ENCODE assay signal across 10 mouse cellular contexts in the genomic region with DNA sequence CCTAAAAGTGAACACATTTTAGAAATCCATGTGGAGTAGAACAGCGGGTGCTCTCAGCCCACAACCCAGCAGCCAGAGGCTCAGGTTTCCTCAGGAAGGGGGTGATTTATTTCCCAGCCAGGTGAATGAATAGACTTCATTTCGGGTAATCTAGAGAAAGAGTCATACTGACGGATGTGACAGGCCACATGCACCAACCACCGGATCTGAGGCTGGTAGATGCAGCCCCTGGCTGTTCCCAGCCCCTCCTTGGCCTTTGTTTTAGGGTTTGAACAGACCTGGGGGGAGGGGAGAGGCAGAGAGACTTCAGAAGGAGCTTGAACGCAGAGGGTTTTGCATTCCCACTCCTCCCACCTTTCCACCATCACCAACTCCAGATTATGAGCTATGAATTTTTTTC. TPM values are rescaled to one million over a fixed set of nuclear protein-coding genes. Genes with fewer than 3 reads are reported as not detected.
A peak's percentile ranks its signal among the peaks of the same experiment; 100 is the strongest.
DNase-seq lines count a peak whose midpoint lies in the region; ATAC-seq and TF ChIP-seq lines count a peak whose summit lies in the region.
"Had no signal": no experiment of that assay in that cellular context is flagged by ENCODE, and none has a peak within 500 bp of the region (broad histone marks: within the 10 kb centered on the region; RNA-seq: fewer than 3 reads in every experiment).

No protein-coding gene starts in this region.

- H3K27me3 ChIP-seq in kidney, embryonic 16.5 days (ENCODE audit: insufficient read depth, low read length): no peaks in the 10 kb centered on the region
- H3K27me3 ChIP-seq in forebrain, embryonic 15.5 days: no peaks in the 10 kb centered on the region
- H3K27me3 ChIP-seq in midbrain, embryonic 13.5 days: no peaks in the 10 kb centered on the region
- H3K27me3 ChIP-seq: heart, embryonic 12.5 days had no signal

- peaks cover 36% of the 10 kb centered on the region for H3K36me3 ChIP-seq in kidney, embryonic 16.5 days (ENCODE audit: insufficient read depth, low read length)
- H3K36me3 ChIP-seq in forebrain, embryonic 15.5 days: peaks cover 31% of the 10 kb centered on the region
- H3K36me3 ChIP-seq in midbrain, embryonic 13.5 days: peaks cover 44% of the 10 kb centered on the region

- no peak for TF ChIP-seq POLR2A in brain, embryonic 14.5 days (IDR thresholded peaks at IDR 0.05; ENCODE audit: borderline replicate concordance, extremely low read depth, insufficient read depth, insufficient read length, poor library complexity, severe bottlenecking)

- H3K9ac ChIP-seq in kidney, embryonic 16.5 days (replicated peaks; ENCODE audit: low read length): 0 out of 2 replicates have a peak overlapping the region, but pooled peaks have one; percentile 0
- no peak overlapping the region for H3K9ac ChIP-seq in forebrain, embryonic 15.5 days (replicated peaks)
- H3K9ac ChIP-seq in midbrain, embryonic 13.5 days (replicated peaks): peak overlapping the region; percentile 32; the same call in 1 of the 2 replicates
- H3K9ac ChIP-seq: heart, embryonic 12.5 days had no signal

- H3K4me2 ChIP-seq in kidney, embryonic 16.5 days (replicated peaks; ENCODE audit: low read depth, low read length): no peak overlapping the region
- no peak overlapping the region for H3K4me2 ChIP-seq in forebrain, embryonic 15.5 days (replicated peaks)
- no peak overlapping the region for H3K4me2 ChIP-seq in midbrain, embryonic 13.5 days (replicated peaks)
- H3K4me2 ChIP-seq: heart, embryonic 12.5 days had no signal

- 17% methylated on average over 5 of the region's 5 CpGs for WGBS in kidney, embryonic 16.5 days
- 10% methylated on average over 5 of the region's 5 CpGs for whole genome bisulfite sequencing in forebrain, embryonic 15.5 days
- 15% methylated on average over 5 of the region's 5 CpGs for WGBS in midbrain, embryonic 13.5 days

- ATAC-seq in kidney, embryonic 16.5 days (ENCODE audit: low FRiP score, low TSS enrichment): peak; percentile 13; the same call in 1 of the 2 replicates
- no peak for ATAC-seq in forebrain, embryonic 15.5 days (replicated peaks)
- no peak for ATAC-seq in midbrain, embryonic 13.5 days

- H3K4me1 ChIP-seq in kidney, embryonic 16.5 days (ENCODE audit: insufficient read depth, low read length): peaks cover 63% of the 10 kb centered on the region
- peaks cover 55% of the 10 kb centered on the region for H3K4me1 ChIP-seq in forebrain, embryonic 15.5 days
- H3K4me1 ChIP-seq in midbrain, embryonic 13.5 days (replicated peaks): peaks cover 60% of the 10 kb centered on the region

- TF ChIP-seq CTCF in brain, embryonic 14.5 days (IDR thresholded peaks at IDR 0.05; ENCODE audit: borderline replicate concordance, extremely low read depth, insufficient read depth, insufficient read length): no peak

- H3K27ac ChIP-seq in kidney, embryonic 16.5 days (ENCODE audit: low read length): peak overlapping the region; percentile 69
- 0 out of 2 replicates have a peak overlapping the region, but pooled peaks have one; percentile 96 for H3K27ac ChIP-seq in forebrain, embryonic 15.5 days (replicated peaks)
- peak overlapping the region; percentile 99 for H3K27ac ChIP-seq in midbrain, embryonic 13.5 days

- no peak for DNase-seq in kidney, postnatal 36 days
- DNase-seq in brain, embryonic 14.5 days (ENCODE audit: low read depth): peak; percentile 27
- DNase-seq in B cell, adult 2 months: no peak
- no peak for DNase-seq in left cerebral cortex, postnatal 14 days (ENCODE audit: low spot score in 2 of 2)
- no peak for DNase-seq in lung, adult 18-20 months

- no peak overlapping the region for H3K4me3 ChIP-seq in kidney, embryonic 16.5 days (ENCODE audit: low read length)
- no peak overlapping the region for H3K4me3 ChIP-seq in forebrain, embryonic 15.5 days
- H3K4me3 ChIP-seq in midbrain, embryonic 13.5 days (replicated peaks): no peak overlapping the region
- H3K4me3 ChIP-seq: heart, embryonic 12.5 days had no signal

- H3K9me3 ChIP-seq in kidney, embryonic 16.5 days (ENCODE audit: low read length): no peaks in the 10 kb centered on the region
- H3K9me3 ChIP-seq in forebrain, embryonic 15.5 days: no peaks in the 10 kb centered on the region
- H3K9me3 ChIP-seq in midbrain, embryonic 13.5 days: no peaks in the 10 kb centered on the region

- intact Hi-C loops in left cerebral cortex, postnatal 14 days (cut with DNase I): no loop called here

RNA-seq across cellular contexts. Expression of a gene that starts 14.6 kb away (rescaled TPM):
- 0.30 and 0.67 TPM in 2 replicates for polyA plus RNA-seq in kidney, embryonic 16.5 days (2015; fragmentation: Nextera tagmentation; extraction: Ambion mirVana)
- 0.30 and 0.33 TPM in 2 replicates for polyA plus RNA-seq in brain, embryonic 14.5 days (2012; rRNA removed)
- 0.28 and 0.37 TPM in 2 replicates for polyA plus RNA-seq in forebrain, embryonic 15.5 days (2015; fragmentation: Nextera tagmentation; extraction: Ambion mirVana)
- 0.18 and 0.94 TPM in 2 replicates for polyA plus RNA-seq in midbrain, embryonic 13.5 days (2015; fragmentation: Nextera tagmentation; extraction: Ambion mirVana)
- 1 to 10 TPM; 1.0 to 1.1 TPM for total RNA-seq in left cerebral cortex, postnatal 14 days (2021)
- total RNA-seq: adrenal gland, postnatal 4 days had no signal

RNA-seq across cellular contexts. Expression of a gene that starts 23.3 kb away (rescaled TPM):
- polyA plus RNA-seq in kidney, embryonic 16.5 days (2015; fragmentation: Nextera tagmentation; extraction: Ambion mirVana): 324 and 333 TPM in 2 replicates
- 165 and 192 TPM in 2 replicates for polyA plus RNA-seq in brain, embryonic 14.5 days (2012; rRNA removed)
- 215 and 220 TPM in 2 replicates for polyA plus RNA-seq in forebrain, embryonic 15.5 days (2015; fragmentation: Nextera tagmentation; extraction: Ambion mirVana)
- polyA plus RNA-seq in midbrain, embryonic 13.5 days (2015; fragmentation: Nextera tagmentation; extraction: Ambion mirVana): 218 and 221 TPM in 2 replicates
- 100 to 1,000 TPM; 107 to 114 TPM for total RNA-seq in left cerebral cortex, postnatal 14 days (2021)

RNA-seq across cellular contexts. Expression of a gene that starts 37.6 kb away (rescaled TPM):
- polyA plus RNA-seq in kidney, embryonic 16.5 days (2015; fragmentation: Nextera tagmentation; extraction: Ambion mirVana): 3.8 and 4.2 TPM in 2 replicates
- polyA plus RNA-seq in brain, embryonic 14.5 days (2012; rRNA removed): 0.53 and 1.2 TPM in 2 replicates
- polyA plus RNA-seq in forebrain, embryonic 15.5 days (2015; fragmentation: Nextera tagmentation; extraction: Ambion mirVana): 0.38 and 0.63 TPM in 2 replicates
- 0.75 and 0.82 TPM in 2 replicates for polyA plus RNA-seq in midbrain, embryonic 13.5 days (2015; fragmentation: Nextera tagmentation; extraction: Ambion mirVana)
- total RNA-seq in left cerebral cortex, postnatal 14 days (2021): not detected

RNA-seq across cellular contexts. Expression of a gene that starts 44.0 kb away (rescaled TPM):
- polyA plus RNA-seq in kidney, embryonic 16.5 days (2015; fragmentation: Nextera tagmentation; extraction: Ambion mirVana): 12.4 and 14.4 TPM in 2 replicates
- 20.3 and 37.5 TPM in 2 replicates for polyA plus RNA-seq in brain, embryonic 14.5 days (2012; rRNA removed)
- 12.7 and 13.0 TPM in 2 replicates for polyA plus RNA-seq in forebrain, embryonic 15.5 days (2015; fragmentation: Nextera tagmentation; extraction: Ambion mirVana)
- 15.1 and 17.9 TPM in 2 replicates for polyA plus RNA-seq in midbrain, embryonic 13.5 days (2015; fragmentation: Nextera tagmentation; extraction: Ambion mirVana)
- 10 to 100 TPM; 59.8 to 63.2 TPM for total RNA-seq in left cerebral cortex, postnatal 14 days (2021)

RNA-seq across cellular contexts. Expression of a gene that starts 55.6 kb away (rescaled TPM):
- polyA plus RNA-seq in kidney, embryonic 16.5 days (2015; fragmentation: Nextera tagmentation; extraction: Ambion mirVana): 831 and 924 TPM in 2 replicates
- polyA plus RNA-seq in brain, embryonic 14.5 days (2012; rRNA removed): 976 and 1,085 TPM in 2 replicates
- polyA plus RNA-seq in forebrain, embryonic 15.5 days (2015; fragmentation: Nextera tagmentation; extraction: Ambion mirVana): 995 and 1,028 TPM in 2 replicates
- polyA plus RNA-seq in midbrain, embryonic 13.5 days (2015; fragmentation: Nextera tagmentation; extraction: Ambion mirVana): 1,022 and 1,113 TPM in 2 replicates
- 100 to 1,000 TPM; 236 to 247 TPM for total RNA-seq in left cerebral cortex, postnatal 14 days (2021)
